Mouse (Mus musculus): ENCODE measurements at regions not wholly inside any gene's neighbourhood (a gene's known extent, or its start where the extent isn't known, plus 50 kb on each side); places are given as distances from the start of the nearest gene placed in this dataset.

DNA sequence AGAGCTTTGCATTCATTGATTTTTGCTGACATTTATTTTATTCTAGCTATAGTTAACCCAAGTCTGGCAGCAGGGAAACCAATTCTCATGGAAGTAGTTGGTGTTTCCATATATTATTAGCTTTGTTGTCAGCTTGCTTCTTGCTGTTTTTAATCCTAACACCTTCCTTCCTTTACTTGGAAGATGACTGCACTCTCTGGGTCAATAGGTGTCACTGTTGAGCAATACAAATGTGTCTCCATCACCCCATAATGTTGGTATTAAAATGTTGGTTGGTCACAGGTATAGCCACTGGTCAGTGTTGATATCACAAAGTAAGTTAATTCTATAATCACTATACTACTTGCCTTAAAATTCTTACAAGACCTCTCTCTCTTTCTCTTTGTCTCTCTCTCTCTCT is 477.9 kb upstream of the A1bg start:
- Histone ChIP-seq H3K4me3 (ENCODE audit: control insufficient read depth, insufficient read depth, low read length) (no peak overlapping the region), H3K27ac (ENCODE audit: control insufficient read depth, insufficient read depth, low read length) (no peak overlapping the region), H3K36me3 (ENCODE audit: control insufficient read depth, insufficient read depth, low read length) (no peaks in the 10 kb centered on the region), H3K4me1 (replicated peaks; ENCODE audit: control insufficient read depth, insufficient read depth, low read length) (no peaks in the 10 kb centered on the region), H3K27me3 (ENCODE audit: control insufficient read depth, insufficient read depth, low read length) (no peaks in the 10 kb centered on the region)
- DNase-seq: peak; percentile 8
- TF ChIP-seq CTCF (IDR thresholded peaks at IDR 0.05; ENCODE audit: borderline replicate concordance, control insufficient read depth, extremely low read depth, insufficient read depth, low read length, poor library complexity) (no peak), POLR2A (IDR thresholded peaks at IDR 0.05; ENCODE audit: control insufficient read depth, extremely low read depth, insufficient read depth, low read length, poor library complexity) (no peak)

DNA sequence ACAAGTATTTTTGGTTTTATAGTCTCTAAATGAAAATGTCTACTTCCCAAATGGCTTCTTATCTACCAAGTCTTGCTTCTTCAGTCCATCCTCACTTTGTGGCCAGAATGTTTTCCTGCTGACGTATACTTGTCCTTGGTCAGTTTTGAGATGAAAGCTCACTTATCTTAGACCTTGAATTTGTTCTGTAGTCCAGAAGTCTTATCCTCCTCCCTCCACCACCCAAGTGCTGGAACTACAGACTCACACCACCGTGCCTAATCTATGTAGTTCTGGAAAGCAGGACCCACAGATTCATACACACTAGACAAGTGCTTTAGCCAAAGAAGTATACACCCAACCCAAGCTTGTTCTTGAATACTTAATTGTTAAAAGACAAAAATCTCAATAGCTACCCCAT is 477.2 kb upstream of the A1bg start:
- WGBS: 94% methylated on average over 2 of the region's 2 CpGs

DNA sequence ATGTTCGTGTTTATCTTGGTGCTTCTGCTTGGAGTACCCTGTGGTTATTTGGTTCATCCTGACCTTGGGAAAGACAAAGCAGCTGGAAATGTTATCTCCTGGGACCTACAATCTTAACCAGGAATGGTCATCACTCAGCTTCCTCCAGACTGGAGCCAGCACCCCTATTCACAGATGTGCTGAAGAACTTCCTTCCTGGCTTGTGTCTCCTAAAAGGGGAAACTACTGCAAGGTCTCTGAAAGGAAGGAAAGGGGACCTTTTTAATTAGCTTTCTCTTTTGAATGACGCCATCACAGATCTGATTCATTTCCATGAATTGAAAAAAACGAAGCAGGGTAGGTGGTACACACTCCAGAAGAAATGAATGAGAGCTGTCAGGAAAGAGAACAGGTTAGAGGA is 476.0 kb upstream of the A1bg start:
- no peaks in the 10 kb centered on the region for H3K4me1 ChIP-seq (replicated peaks; ENCODE audit: control insufficient read depth, insufficient read depth, low read length)
- DNase-seq: no peak
- H3K36me3 ChIP-seq (ENCODE audit: control insufficient read depth, insufficient read depth, low read length): no peaks in the 10 kb centered on the region
- TF ChIP-seq POLR2A (IDR thresholded peaks at IDR 0.05; ENCODE audit: control insufficient read depth, extremely low read depth, insufficient read depth, low read length, poor library complexity) (no peak), CTCF (IDR thresholded peaks at IDR 0.05; ENCODE audit: borderline replicate concordance, control insufficient read depth, extremely low read depth, insufficient read depth, low read length, poor library complexity) (no peak)
- no peak overlapping the region for H3K4me3 ChIP-seq (ENCODE audit: control insufficient read depth, insufficient read depth, low read length)
- H3K27me3 ChIP-seq (ENCODE audit: control insufficient read depth, insufficient read depth, low read length): no peaks in the 10 kb centered on the region
- WGBS: 44% methylated on average over 3 of the region's 3 CpGs
- H3K27ac ChIP-seq (ENCODE audit: control insufficient read depth, insufficient read depth, low read length): no peak overlapping the region

More for the DNA sequence above, 477.2 kb upstream of the A1bg start:
- Histone ChIP-seq H3K27ac (ENCODE audit: control insufficient read depth, insufficient read depth, low read length) (no peak overlapping the region), H3K36me3 (ENCODE audit: control insufficient read depth, insufficient read depth, low read length) (no peaks in the 10 kb centered on the region), H3K27me3 (ENCODE audit: control insufficient read depth, insufficient read depth, low read length) (no peaks in the 10 kb centered on the region), H3K4me3 (ENCODE audit: control insufficient read depth, insufficient read depth, low read length) (no peak overlapping the region), H3K4me1 (replicated peaks; ENCODE audit: control insufficient read depth, insufficient read depth, low read length) (no peaks in the 10 kb centered on the region)
- DNase-seq: no peak
- TF ChIP-seq CTCF (IDR thresholded peaks at IDR 0.05; ENCODE audit: borderline replicate concordance, control insufficient read depth, extremely low read depth, insufficient read depth, low read length, poor library complexity) (no peak), POLR2A (IDR thresholded peaks at IDR 0.05; ENCODE audit: control insufficient read depth, extremely low read depth, insufficient read depth, low read length, poor library complexity) (no peak)

DNA sequence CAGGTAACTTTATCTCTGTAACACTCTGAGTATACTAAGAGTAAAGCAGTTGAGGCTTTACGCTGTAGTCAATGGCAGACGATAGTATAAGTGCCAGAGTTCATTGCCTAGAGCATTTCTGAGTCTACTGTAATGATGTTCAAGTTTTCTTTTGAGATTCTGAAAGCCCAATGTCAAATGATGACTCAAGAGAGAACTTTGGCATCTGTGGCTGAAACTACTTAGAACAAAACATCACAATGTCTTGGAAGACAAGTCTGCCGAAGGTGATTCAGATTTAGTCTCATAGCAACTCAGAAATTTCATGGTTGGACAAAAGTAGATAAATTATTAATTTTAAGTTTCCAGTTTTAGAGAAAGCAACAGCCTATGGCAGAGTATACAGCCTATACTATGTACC is 474.2 kb upstream of the A1bg start:
- H3K4me3 ChIP-seq (ENCODE audit: control insufficient read depth, insufficient read depth, low read length): no peak overlapping the region
- TF ChIP-seq CTCF (IDR thresholded peaks at IDR 0.05; ENCODE audit: borderline replicate concordance, control insufficient read depth, extremely low read depth, insufficient read depth, low read length, poor library complexity) (no peak), POLR2A (IDR thresholded peaks at IDR 0.05; ENCODE audit: control insufficient read depth, extremely low read depth, insufficient read depth, low read length, poor library complexity) (no peak)
- 97% methylated on average over 3 of the region's 3 CpGs for whole genome bisulfite sequencing
- H3K27ac ChIP-seq (ENCODE audit: control insufficient read depth, insufficient read depth, low read length): no peak overlapping the region
- H3K4me1 ChIP-seq (replicated peaks; ENCODE audit: control insufficient read depth, insufficient read depth, low read length): no peaks in the 10 kb centered on the region
- no peaks in the 10 kb centered on the region for H3K36me3 ChIP-seq (ENCODE audit: control insufficient read depth, insufficient read depth, low read length)
- no peak for DNase-seq
- no peaks in the 10 kb centered on the region for H3K27me3 ChIP-seq (ENCODE audit: control insufficient read depth, insufficient read depth, low read length)

DNA sequence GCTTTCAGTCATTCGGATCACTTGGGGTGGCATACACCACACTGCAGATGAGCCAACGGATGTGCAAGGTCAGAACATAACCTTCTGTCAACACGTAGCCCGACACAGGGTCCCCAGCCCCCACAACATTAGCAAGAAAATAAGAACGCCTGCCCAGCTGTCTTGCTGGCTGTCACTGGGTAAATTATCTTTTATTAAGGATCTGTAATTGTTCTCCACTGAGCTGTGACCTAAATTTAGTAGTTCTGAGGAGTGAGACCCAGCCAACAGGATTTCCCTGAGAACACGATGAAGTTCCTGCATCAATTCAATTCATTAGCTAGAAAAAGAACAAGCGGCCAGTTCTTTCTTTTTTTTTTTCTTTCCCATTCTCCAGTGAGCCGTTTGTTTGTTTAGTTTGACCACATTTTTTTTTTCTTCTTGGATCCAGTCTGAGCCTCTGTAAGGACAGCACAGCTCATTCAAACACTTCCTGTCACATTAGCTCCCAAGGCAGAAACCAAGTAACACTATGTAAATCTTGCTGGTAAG is 472.5 kb upstream of the A1bg start:
- no peak for DNase-seq
- no peaks in the 10 kb centered on the region for H3K36me3 ChIP-seq (ENCODE audit: control insufficient read depth, insufficient read depth, low read length)
- 66% methylated on average over 8 of the region's 8 CpGs for WGBS
- H3K27ac ChIP-seq (ENCODE audit: control insufficient read depth, insufficient read depth, low read length): no peak overlapping the region
- H3K4me1 ChIP-seq (replicated peaks; ENCODE audit: control insufficient read depth, insufficient read depth, low read length): no peaks in the 10 kb centered on the region
- H3K4me3 ChIP-seq (ENCODE audit: control insufficient read depth, insufficient read depth, low read length): no peak overlapping the region
- no peaks in the 10 kb centered on the region for H3K27me3 ChIP-seq (ENCODE audit: control insufficient read depth, insufficient read depth, low read length)
- TF ChIP-seq CTCF (IDR thresholded peaks at IDR 0.05; ENCODE audit: borderline replicate concordance, control insufficient read depth, extremely low read depth, insufficient read depth, low read length, poor library complexity) (no peak), POLR2A (IDR thresholded peaks at IDR 0.05; ENCODE audit: control insufficient read depth, extremely low read depth, insufficient read depth, low read length, poor library complexity) (no peak)

DNA sequence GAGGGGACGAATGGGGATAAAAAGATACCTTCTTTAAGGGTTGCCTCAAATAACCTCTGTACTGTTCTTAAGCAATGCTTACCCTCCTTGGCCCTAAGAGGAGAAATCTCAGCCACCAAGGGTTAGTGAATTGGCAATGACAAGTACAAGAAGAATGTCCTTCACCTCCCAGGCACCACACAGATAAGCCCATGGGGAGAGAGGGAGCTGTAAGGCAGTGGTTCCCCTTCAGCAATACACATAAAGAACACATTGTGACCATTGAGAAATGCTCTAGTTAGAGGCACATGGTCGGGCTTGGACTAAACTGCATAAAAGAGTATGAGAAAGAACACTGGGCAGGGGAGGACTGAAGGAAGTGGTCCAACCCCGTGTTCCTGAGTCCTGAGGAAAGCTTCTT is 457.9 kb upstream of the A1bg start:
- WGBS: 76% methylated on average over 3 of the region's 3 CpGs
- H3K36me3 ChIP-seq (ENCODE audit: control insufficient read depth, insufficient read depth, low read length): no peaks in the 10 kb centered on the region
- DNase-seq: no peak
- TF ChIP-seq POLR2A (IDR thresholded peaks at IDR 0.05; ENCODE audit: control insufficient read depth, extremely low read depth, insufficient read depth, low read length, poor library complexity): no peak
- no peak for TF ChIP-seq CTCF (IDR thresholded peaks at IDR 0.05; ENCODE audit: borderline replicate concordance, control insufficient read depth, extremely low read depth, insufficient read depth, low read length, poor library complexity)
- no peak overlapping the region for H3K27ac ChIP-seq (ENCODE audit: control insufficient read depth, insufficient read depth, low read length)
- no peaks in the 10 kb centered on the region for H3K27me3 ChIP-seq (ENCODE audit: control insufficient read depth, insufficient read depth, low read length)
- no peak overlapping the region for H3K4me3 ChIP-seq (ENCODE audit: control insufficient read depth, insufficient read depth, low read length)
- H3K4me1 ChIP-seq (replicated peaks; ENCODE audit: control insufficient read depth, insufficient read depth, low read length): no peaks in the 10 kb centered on the region

DNA sequence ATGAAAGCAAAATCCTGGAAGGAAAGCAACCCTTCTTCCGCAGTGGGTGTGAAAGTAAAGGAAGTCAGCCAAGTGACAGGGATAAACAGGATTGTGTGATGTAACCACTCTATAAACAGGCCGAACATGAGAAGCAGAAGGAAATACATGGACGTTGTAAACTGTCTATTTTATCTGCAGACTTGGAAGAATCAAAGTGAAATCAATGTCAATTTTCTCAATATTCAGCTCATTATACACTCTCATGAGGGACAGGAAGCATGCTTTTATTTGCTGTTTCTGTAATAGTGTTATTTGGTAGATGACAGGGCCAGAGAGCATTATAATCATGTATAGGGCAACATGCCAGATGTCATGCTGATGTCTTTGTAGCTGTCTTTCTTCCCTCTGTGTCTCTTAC is 443.5 kb upstream of the A1bg start:
- 89% methylated on average over 3 of the region's 3 CpGs for WGBS
- Histone ChIP-seq H3K4me1 (replicated peaks; ENCODE audit: control insufficient read depth, insufficient read depth, low read length) (no peaks in the 10 kb centered on the region), H3K27ac (ENCODE audit: control insufficient read depth, insufficient read depth, low read length) (no peak overlapping the region), H3K27me3 (ENCODE audit: control insufficient read depth, insufficient read depth, low read length) (no peaks in the 10 kb centered on the region), H3K4me3 (ENCODE audit: control insufficient read depth, insufficient read depth, low read length) (no peak overlapping the region), H3K36me3 (ENCODE audit: control insufficient read depth, insufficient read depth, low read length) (no peaks in the 10 kb centered on the region)
- no peak for DNase-seq
- TF ChIP-seq CTCF (IDR thresholded peaks at IDR 0.05; ENCODE audit: borderline replicate concordance, control insufficient read depth, extremely low read depth, insufficient read depth, low read length, poor library complexity) (no peak), POLR2A (IDR thresholded peaks at IDR 0.05; ENCODE audit: control insufficient read depth, extremely low read depth, insufficient read depth, low read length, poor library complexity) (no peak)
